ENCODE assay signal across 20 mouse cellular contexts in genomic region chr1:38037375-38037774, GRCm38 (mm10).
"Had no signal": no experiment of that assay in that cellular context is flagged by ENCODE, and none has a peak within 500 bp of the region (broad histone marks: within the 10 kb centered on the region; RNA-seq: fewer than 3 reads in every experiment).

No protein-coding gene starts in this region.

- H3K9me3 ChIP-seq: neural tube, embryonic 12.5 days; neural tube, embryonic 15.5 days had no signal

- H3K27ac ChIP-seq: kidney, postnatal 0 days; liver, embryonic 14.5 days; macrophage; neural tube, embryonic 12.5 days; neural tube, embryonic 15.5 days; stomach, postnatal 0 days had no signal

- DNase-seq: kidney, adult 2 months; kidney, postnatal 25 days; liver, postnatal 0 days; lung, embryonic 14.5 days; midbrain, embryonic 14.5 days; right cerebral cortex, adult 18-20 months; right cerebral cortex, postnatal 14 days; right cerebral cortex, postnatal 4 days; thymus, adult 2 months; thymus, postnatal 14 days; thymus, postnatal 4 days had no signal

- H3K4me1 ChIP-seq: neural tube, embryonic 12.5 days; neural tube, embryonic 15.5 days had no signal

- H3K4me3 ChIP-seq: neural tube, embryonic 12.5 days; neural tube, embryonic 15.5 days had no signal

- H3K4me2 ChIP-seq: liver, embryonic 11.5 days; lung, embryonic 14.5 days; neural tube, embryonic 12.5 days; neural tube, embryonic 15.5 days had no signal

- H3K27me3 ChIP-seq: neural tube, embryonic 12.5 days; neural tube, embryonic 15.5 days had no signal

- H3K9ac ChIP-seq: liver, embryonic 14.5 days; liver, postnatal 0 days; lung, embryonic 14.5 days; neural tube, embryonic 12.5 days; neural tube, embryonic 15.5 days had no signal

- ATAC-seq: intestine, postnatal 0 days; liver, postnatal 0 days; lung, postnatal 0 days had no signal
